ENCODE assay signal across 9 mouse cellular contexts in the genomic region with DNA sequence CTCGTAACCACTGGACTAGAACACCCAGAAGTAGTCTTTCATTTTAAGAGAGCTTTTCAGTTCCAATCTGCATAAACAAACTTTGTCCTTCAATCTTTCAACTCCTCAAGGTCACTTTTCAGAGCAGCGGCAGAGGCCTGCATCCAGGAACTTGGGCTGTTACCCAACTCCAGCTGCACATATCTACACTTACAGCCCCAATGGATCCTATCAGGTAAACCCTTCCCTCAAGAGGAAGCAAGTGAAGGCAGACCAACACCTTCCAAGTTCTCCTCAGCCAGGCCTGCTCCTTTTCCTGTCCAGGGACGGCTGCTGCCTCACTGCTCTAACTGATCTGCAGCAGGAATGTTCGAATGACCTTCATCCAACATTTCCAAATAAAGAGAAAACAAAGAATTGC. TPM values are rescaled to one million over a fixed set of nuclear protein-coding genes. Genes with fewer than 3 reads are reported as not detected.
DNase-seq lines count a peak whose midpoint lies in the region; ATAC-seq and TF ChIP-seq lines count a peak whose summit lies in the region.
"Had no signal": no experiment of that assay in that cellular context is flagged by ENCODE, and none has a peak within 500 bp of the region (broad histone marks: within the 10 kb centered on the region; RNA-seq: fewer than 3 reads in every experiment).

No protein-coding gene starts in this region.

- no peaks in the 10 kb centered on the region for H3K27me3 ChIP-seq in hindbrain, embryonic 10.5 days (ENCODE audit: insufficient read depth, poor library complexity, severe bottlenecking)
- no peaks in the 10 kb centered on the region for H3K27me3 ChIP-seq in limb, embryonic 13.5 days
- no peaks in the 10 kb centered on the region for H3K27me3 ChIP-seq in myocyte (ENCODE audit: control insufficient read depth, insufficient read depth, insufficient read length)

- no peak for ATAC-seq in limb, embryonic 13.5 days (ENCODE audit: low FRiP score, low read depth)

- no peaks in the 10 kb centered on the region for H3K9me3 ChIP-seq in hindbrain, embryonic 10.5 days
- H3K9me3 ChIP-seq in limb, embryonic 13.5 days, result no peaks in the 10 kb centered on the region

- WGBS in hindbrain, embryonic 10.5 days, result 52% methylated on average over 4 of the region's 4 CpGs
- WGBS in limb, embryonic 13.5 days, result 28% methylated on average over 4 of the region's 4 CpGs

- H3K4me1 ChIP-seq in hindbrain, embryonic 10.5 days (replicated peaks), result peaks cover 45% of the 10 kb centered on the region
- peaks cover 45% of the 10 kb centered on the region for H3K4me1 ChIP-seq in limb, embryonic 13.5 days

- peak; percentile 15 to 53 for DNase-seq in heart, adult 18-20 months
- DNase-seq in heart, adult 8-10 months (ENCODE audit: low spot score), result no peak
- peak; percentile 15 for DNase-seq in embryo, embryonic 10.5 days (ENCODE audit: low spot score)
- DNase-seq in hindbrain, embryonic 10.5 days (ENCODE audit: low spot score), result peak; percentile 12
- DNase-seq in layer of hippocampus, adult 18-20 months (ENCODE audit: low spot score in 2 of 2), result no peak
- no peak for DNase-seq in cerebellum, adult 11 months

- H3K36me3 ChIP-seq in hindbrain, embryonic 10.5 days, result no peaks in the 10 kb centered on the region
- H3K36me3 ChIP-seq in limb, embryonic 13.5 days, result no peaks in the 10 kb centered on the region
- no peaks in the 10 kb centered on the region for H3K36me3 ChIP-seq in myocyte (ENCODE audit: control insufficient read depth, insufficient read depth)

- H3K27ac ChIP-seq in hindbrain, embryonic 10.5 days, result peak overlapping the region; percentile 90
- 0 out of 2 replicates have a peak overlapping the region, but pooled peaks have one; percentile 82 for H3K27ac ChIP-seq in limb, embryonic 13.5 days

- peak overlapping the region; percentile 71 for H3K4me2 ChIP-seq in limb, embryonic 13.5 days (replicated peaks)
- peak overlapping the region; percentile 86 for H3K4me2 ChIP-seq in myocyte (ENCODE audit: low read depth)

- no peak overlapping the region for H3ac ChIP-seq in myocyte (ENCODE audit: control insufficient read depth, insufficient read length)

- TF ChIP-seq POLR2A in myocyte (IDR thresholded peaks at IDR 0.05; ENCODE audit: insufficient read length, low read depth), result no peak

- peak overlapping the region; percentile 60 for H3K4me3 ChIP-seq in hindbrain, embryonic 10.5 days
- H3K4me3 ChIP-seq in limb, embryonic 13.5 days, result peak overlapping the region; percentile 57
- no peak overlapping the region for H3K4me3 ChIP-seq in myocyte

- H3K9ac ChIP-seq in limb, embryonic 13.5 days, result peak overlapping the region; percentile 72

- H3K79me2 ChIP-seq in myocyte (ENCODE audit: control insufficient read depth, insufficient read depth), result peaks cover 95% of the 10 kb centered on the region

TF ChIP-seq in myocyte, 11 proteins besides CTCF, POLR2A, EP300 and RAD21:
- TF ChIP-seq POLR2AphosphoS2 (IDR thresholded peaks at IDR 0.05; ENCODE audit: insufficient read length, low read depth), result no peak
- TF ChIP-seq REST (IDR thresholded peaks at IDR 0.05; ENCODE audit: insufficient read depth, insufficient read length), result no peak
- no peak for TF ChIP-seq MYOG (IDR thresholded peaks at IDR 0.05; ENCODE audit: control insufficient read depth in 1 of 3, insufficient read depth in 1 of 3, insufficient read length in 2 of 3, low read depth in 2 of 3)
- no peak for TF ChIP-seq E2F4 (IDR thresholded peaks at IDR 0.05; ENCODE audit: insufficient read depth)
- TF ChIP-seq USF1 (IDR thresholded peaks at IDR 0.05; ENCODE audit: low read depth), result no peak
- TF ChIP-seq SRF (IDR thresholded peaks at IDR 0.05; ENCODE audit: control insufficient read depth, insufficient read length, low read depth), result no peak
TF ChIP-seq in myocyte: peak in this region for 0.

RNA-seq across cellular contexts. Expression of gene Nfyc, which starts 17.2 kb away (rescaled TPM):
- total RNA-seq in heart, adult 18-20 months (2021), result 10 to 100 TPM; 39.5 to 42.6 TPM
- 10 to 100 TPM; 52.4 to 55.1 (median 54.4) TPM for total RNA-seq in heart, adult 8-10 months (2022)
- polyA plus RNA-seq in hindbrain, embryonic 10.5 days (2016; fragmentation: Nextera tagmentation; extraction: Ambion mirVana), result 124 and 135 TPM in 2 replicates
- polyA plus RNA-seq in limb, embryonic 13.5 days (2015; fragmentation: Nextera tagmentation; extraction: Ambion mirVana), result 105 and 109 TPM in 2 replicates
- 44.3 TPM for polyA plus RNA-seq in myocyte (2012; fragmentation: generic; extraction: Trizol)
- total RNA-seq in layer of hippocampus, adult 18-20 months (2021), result 10 to 100 TPM; 44.8 to 46.5 TPM

RNA-seq across cellular contexts. Expression of gene Rims3, which starts 40.4 kb away (rescaled TPM):
- total RNA-seq in heart, adult 18-20 months (2021), result under 1 TPM in 1 of 2 experiments, not detected in 1; 0.05 TPM
- total RNA-seq in heart, adult 8-10 months (2022), result under 1 TPM in 3 of 4 experiments, not detected in 1; 0.06 to 0.14 (median 0.08) TPM
- 3.9 and 5.2 TPM in 2 replicates for polyA plus RNA-seq in hindbrain, embryonic 10.5 days (2016; fragmentation: Nextera tagmentation; extraction: Ambion mirVana)
- polyA plus RNA-seq in limb, embryonic 13.5 days (2015; fragmentation: Nextera tagmentation; extraction: Ambion mirVana), result 0.41 and 0.66 TPM in 2 replicates
- polyA plus RNA-seq in myocyte (2012; fragmentation: generic; extraction: Trizol), result 0.02 TPM
- total RNA-seq in layer of hippocampus, adult 18-20 months (2021), result 10 to 100 TPM; 32.7 to 33.3 TPM
- total RNA-seq: MEL had no signal

Comparison
In these comparisons a context has a peak if more than half of its experiments do, and no peak if none do; other contexts are left out.
1. DNase-seq: peak in heart, adult 18-20 months (2 of 2), embryo, embryonic 10.5 days (single experiment) and hindbrain, embryonic 10.5 days (single experiment); none in heart, adult 8-10 months (single experiment), layer of hippocampus, adult 18-20 months (0 of 2) and cerebellum, adult 11 months (single experiment).
2. RNA of gene Rims3, which starts 40.4 kb away (total RNA-seq): 32.7 to 33.3 TPM in layer of hippocampus, adult 18-20 months; 0.06 to 0.14 TPM in heart, adult 8-10 months and 0.05 TPM in heart, adult 18-20 months; every median in the first group is over 10 times any median in the second.